Comparison of ENCODE assay signal across 17 mouse cellular contexts in genomic region chr3:108372274-108372673, GRCm38 (mm10). TPM values are rescaled to one million over a fixed set of nuclear protein-coding genes. Genes with fewer than 3 reads are reported as not detected.
DNase-seq lines count a peak whose midpoint lies in the region; ATAC-seq and TF ChIP-seq lines count a peak whose summit lies in the region.
"Had no signal": no experiment of that assay in that cellular context is flagged by ENCODE, and none has a peak within 500 bp of the region (broad histone marks: within the 10 kb centered on the region; RNA-seq: fewer than 3 reads in every experiment).

No protein-coding gene starts in this region.

- H3K4me2 ChIP-seq in embryonic facial prominence, embryonic 15.5 days (replicated peaks), result no peak overlapping the region
- H3K4me2 ChIP-seq in stomach, postnatal 0 days (replicated peaks; ENCODE audit: low read depth), result no peak overlapping the region
- H3K4me2 ChIP-seq: liver, embryonic 11.5 days had no signal

- no peak for ATAC-seq in embryonic facial prominence, embryonic 15.5 days (ENCODE audit: insufficient number of reproducible peaks, low FRiP score, low TSS enrichment, low read depth)
- peak; percentile 76 for ATAC-seq in stomach, postnatal 0 days (ENCODE audit: low FRiP score, low TSS enrichment)

- WGBS in embryonic facial prominence, embryonic 15.5 days, result 57% methylated on average over 3 of the region's 3 CpGs
- WGBS in stomach, postnatal 0 days, result 35% methylated on average over 3 of the region's 3 CpGs

- DNase-seq in adrenal gland, adult (ENCODE audit: inconsistent age in 2 of 2, low spot score in 1 of 2), result peak; percentile 24 to 47
- DNase-seq in adrenal gland, postnatal 4 days (ENCODE audit: low spot score in 2 of 2), result no peak
- peak; percentile 40 for DNase-seq in heart, postnatal 4 days
- DNase-seq in heart, adult 8-10 months (ENCODE audit: low spot score), result no peak
- peak; percentile 58 for DNase-seq in stomach, postnatal 0 days (ENCODE audit: low spot score)
- no peak for DNase-seq in urinary bladder, postnatal 4 days (ENCODE audit: low spot score in 2 of 2)
- DNase-seq in layer of hippocampus, adult 2 months (ENCODE audit: low spot score in 2 of 2), result no peak
- DNase-seq: cerebellum, postnatal 36 days; gastrocnemius, postnatal 25 days; kidney, adult 11 months; right cerebral cortex, postnatal 14 days had no signal

- H3K36me3 ChIP-seq in embryonic facial prominence, embryonic 15.5 days, result no peaks in the 10 kb centered on the region
- H3K36me3 ChIP-seq in stomach, postnatal 0 days (ENCODE audit: control insufficient read depth, insufficient read depth, low read length), result no peaks in the 10 kb centered on the region

- no peak overlapping the region for H3K9ac ChIP-seq in embryonic facial prominence, embryonic 15.5 days
- H3K9ac ChIP-seq in stomach, postnatal 0 days (ENCODE audit: low read length), result no peak overlapping the region

- TF ChIP-seq CTCF in stomach, postnatal 0 days (IDR thresholded peaks at IDR 0.05; ENCODE audit: low read depth), result no peak
- TF ChIP-seq CTCF in layer of hippocampus, adult 2 months (conservative IDR thresholded peaks at IDR 0.05), result no peak

- TF ChIP-seq EP300 in stomach, postnatal 0 days (optimal IDR thresholded peaks at IDR 0.05), result no peak

- no peaks in the 10 kb centered on the region for H3K9me3 ChIP-seq in embryonic facial prominence, embryonic 15.5 days (replicated peaks)
- no peaks in the 10 kb centered on the region for H3K9me3 ChIP-seq in stomach, postnatal 0 days (ENCODE audit: control insufficient read depth, low read length)
- H3K9me3 ChIP-seq: megakaryocyte, embryonic 14.5 days had no signal

- no peaks in the 10 kb centered on the region for H3K27me3 ChIP-seq in embryonic facial prominence, embryonic 15.5 days
- H3K27me3 ChIP-seq in stomach, postnatal 0 days (ENCODE audit: control insufficient read depth, insufficient read depth, low read length), result no peaks in the 10 kb centered on the region

- H3K4me1 ChIP-seq in embryonic facial prominence, embryonic 15.5 days, result 0 out of 2 replicates have a peak, but pooled peaks cover 4% of the 10 kb centered on the region
- no peaks in the 10 kb centered on the region for H3K4me1 ChIP-seq in stomach, postnatal 0 days (replicated peaks; ENCODE audit: control insufficient read depth, insufficient read depth)

- H3K27ac ChIP-seq in embryonic facial prominence, embryonic 15.5 days (replicated peaks), result 0 out of 2 replicates have a peak overlapping the region, but pooled peaks have one; percentile 17
- no peak overlapping the region for H3K27ac ChIP-seq in stomach, postnatal 0 days (replicated peaks)
- no peak overlapping the region for H3K27ac ChIP-seq in layer of hippocampus, adult 2 months

- no peak overlapping the region for H3K4me3 ChIP-seq in embryonic facial prominence, embryonic 15.5 days (replicated peaks)
- no peak overlapping the region for H3K4me3 ChIP-seq in stomach, postnatal 0 days (ENCODE audit: low read depth, low read length)
- no peak overlapping the region for H3K4me3 ChIP-seq in layer of hippocampus, adult 2 months
- H3K4me3 ChIP-seq: erythroblast, embryonic 14.5 days; megakaryocyte, embryonic 14.5 days had no signal

RNA-seq across cellular contexts. Expression of gene Mybphl, which starts 7.6 kb away (rescaled TPM):
- not detected for total RNA-seq in adrenal gland, postnatal 4 days (2021)
- 10 to 100 TPM; 44.7 to 57.2 TPM for total RNA-seq in heart, postnatal 4 days (2021)
- 10 to 100 TPM; 42.7 to 64.1 (median 55.8) TPM for total RNA-seq in heart, adult 8-10 months (2022)
- polyA plus RNA-seq in embryonic facial prominence, embryonic 15.5 days (2015; fragmentation: Nextera tagmentation; extraction: Ambion mirVana), result 0.12 TPM in 1 of 2 replicates, not detected in the other
- polyA plus RNA-seq in stomach, postnatal 0 days (2015; fragmentation: Nextera tagmentation; extraction: Ambion mirVana), result not detected in 2 replicates
- 1 to 10 TPM in 1 of 2 experiments, under 1 TPM in 1; 0.83 to 1.5 TPM for total RNA-seq in layer of hippocampus, adult 2 months (2021)
- total RNA-seq: gastrocnemius, postnatal 25 days; left cerebral cortex, postnatal 10 days had no signal
- polyA plus RNA-seq: erythroblast, embryonic 14.5 days; hindbrain, embryonic 11.5 days had no signal

RNA-seq across cellular contexts. Expression of gene Psrc1, which starts 11.4 kb away (rescaled TPM):
- total RNA-seq in adrenal gland, postnatal 4 days (2021), result 10 to 100 TPM; 13.0 to 15.2 TPM
- total RNA-seq in heart, postnatal 4 days (2021), result 1 to 10 TPM; 6.7 to 8.8 TPM
- total RNA-seq in heart, adult 8-10 months (2022), result under 1 TPM in 3 of 4 experiments, not detected in 1; 0.20 to 0.31 (median 0.22) TPM
- 41.7 TPM in 2 replicates for polyA plus RNA-seq in embryonic facial prominence, embryonic 15.5 days (2015; fragmentation: Nextera tagmentation; extraction: Ambion mirVana)
- polyA plus RNA-seq in stomach, postnatal 0 days (2015; fragmentation: Nextera tagmentation; extraction: Ambion mirVana), result 7.7 and 8.3 TPM in 2 replicates
- 10 to 100 TPM; 17.5 to 22.2 TPM for total RNA-seq in layer of hippocampus, adult 2 months (2021)

RNA-seq across cellular contexts. Expression of gene Celsr2, which starts 43.1 kb away (rescaled TPM):
- 10 to 100 TPM; 15.3 to 25.8 TPM for total RNA-seq in adrenal gland, postnatal 4 days (2021)
- total RNA-seq in heart, postnatal 4 days (2021), result 1 to 10 TPM; 9.0 to 9.5 TPM
- total RNA-seq in heart, adult 8-10 months (2022), result 10 to 100 TPM in 2 of 4 experiments, 1 to 10 TPM in 2; 7.4 to 10.9 (median 9.0) TPM
- polyA plus RNA-seq in embryonic facial prominence, embryonic 15.5 days (2015; fragmentation: Nextera tagmentation; extraction: Ambion mirVana), result 20.1 and 20.7 TPM in 2 replicates
- polyA plus RNA-seq in stomach, postnatal 0 days (2015; fragmentation: Nextera tagmentation; extraction: Ambion mirVana), result 7.5 and 9.7 TPM in 2 replicates
- total RNA-seq in layer of hippocampus, adult 2 months (2021), result 100 to 1,000 TPM; 185 to 201 TPM

Comparison
In these comparisons a context has a peak if more than half of its experiments do, and no peak if none do; other contexts are left out.
1. DNase-seq: peak in adrenal gland, adult (2 of 2), heart, postnatal 4 days (single experiment) and stomach, postnatal 0 days (single experiment); none in adrenal gland, postnatal 4 days (0 of 2), heart, adult 8-10 months (single experiment), urinary bladder, postnatal 4 days (0 of 2) and layer of hippocampus, adult 2 months (0 of 2).
2. RNA of gene Psrc1, which starts 11.4 kb away (total RNA-seq): 17.5 to 22.2 TPM in layer of hippocampus, adult 2 months, 13.0 to 15.2 TPM in adrenal gland, postnatal 4 days and 6.7 to 8.8 TPM in heart, postnatal 4 days; 0.20 to 0.31 TPM in heart, adult 8-10 months; every median in the first group is over 4 times any median in the second.
3. RNA of gene Mybphl, which starts 7.6 kb away (total RNA-seq): 42.7 to 64.1 TPM in heart, adult 8-10 months and 44.7 to 57.2 TPM in heart, postnatal 4 days; 0.83 to 1.5 TPM in layer of hippocampus, adult 2 months and not detected in adrenal gland, postnatal 4 days; every median in the first group is over 10 times any median in the second.
4. RNA of gene Celsr2, which starts 43.1 kb away (total RNA-seq): 185 to 201 TPM in layer of hippocampus, adult 2 months; 15.3 to 25.8 TPM in adrenal gland, postnatal 4 days, 7.4 to 10.9 TPM in heart, adult 8-10 months and 9.0 to 9.5 TPM in heart, postnatal 4 days; every median in the first group is over 4 times any median in the second.